Mouse (Mus musculus) frontal cortex, postnatal 10 days (tissue): ENCODE measurements around the gene Mical2.
A peak's percentile ranks its signal among the peaks of the same experiment; 100 is the strongest.

Experiments
- DNase-seq, 2 experiments: peaks; one replicate each; pipeline ENCODE4 v3.0.0; 2022; ENCODE audit warnings: low spot score in 2 of 2, mixed read lengths in 1 of 2

The Mical2 gene

GRCm38 (mm10) chr7:112318306-112318705 lies 92.7 kb downstream of the Mical2 start:
- no peak for DNase-seq

DNA sequence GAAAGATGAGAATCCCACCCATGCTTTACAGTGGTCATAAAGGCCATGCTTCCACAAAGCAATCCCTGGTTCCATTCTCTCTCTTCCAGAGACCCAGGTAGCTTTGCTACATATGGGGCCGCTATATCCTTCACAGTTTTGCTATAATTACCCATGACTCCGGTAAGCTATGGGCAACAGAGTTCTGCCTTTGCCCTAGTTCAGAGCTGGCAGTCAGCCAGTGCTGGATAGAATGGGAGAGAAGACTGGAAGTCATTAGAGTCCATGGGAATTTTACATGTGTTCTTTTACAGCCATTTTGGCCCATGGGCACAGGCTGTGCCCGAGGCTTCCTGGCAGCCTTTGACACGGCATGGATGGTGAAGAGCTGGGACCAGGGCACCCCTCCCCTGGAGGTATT lies 93.8 kb downstream of the Mical2 start:
- no peak for DNase-seq

DNA sequence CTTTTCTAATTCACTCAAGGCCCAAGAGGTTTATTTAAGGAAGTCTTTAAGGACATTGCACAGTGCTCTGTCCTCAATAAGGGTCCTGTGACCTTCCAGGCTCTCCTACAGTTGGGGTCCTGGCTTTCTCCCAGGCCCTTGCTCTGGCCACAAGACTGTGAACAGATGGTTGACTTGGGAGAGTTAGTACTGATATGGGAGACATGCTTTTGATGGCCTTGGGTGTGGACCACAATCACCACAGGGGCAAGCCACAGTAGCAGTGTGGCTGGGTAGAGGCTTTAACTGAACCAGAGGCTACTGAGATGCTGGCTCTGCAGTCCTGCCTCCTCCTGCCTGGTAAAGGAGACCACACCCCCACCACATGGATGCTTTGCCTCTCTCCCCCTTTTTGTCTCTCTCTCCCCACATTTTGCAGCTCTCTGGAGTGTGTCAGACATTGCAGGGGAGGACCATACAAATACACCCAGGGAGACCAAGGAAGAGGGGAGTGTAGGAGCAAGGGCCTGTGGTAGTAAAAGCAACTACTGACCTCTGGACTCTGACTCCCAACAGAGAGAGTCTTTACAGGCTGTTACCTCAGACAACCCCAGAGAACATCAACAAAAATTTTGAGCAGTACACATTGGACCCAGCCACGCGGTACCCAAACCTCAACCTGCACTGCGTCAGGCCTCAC lies 94.5 kb downstream of the Mical2 start:
- no peak for DNase-seq

- DNase-seq: no peak
Observed at GRCm38 (mm10) chr7:112321798-112322794, 96.4 kb downstream of the Mical2 start.

DNA sequence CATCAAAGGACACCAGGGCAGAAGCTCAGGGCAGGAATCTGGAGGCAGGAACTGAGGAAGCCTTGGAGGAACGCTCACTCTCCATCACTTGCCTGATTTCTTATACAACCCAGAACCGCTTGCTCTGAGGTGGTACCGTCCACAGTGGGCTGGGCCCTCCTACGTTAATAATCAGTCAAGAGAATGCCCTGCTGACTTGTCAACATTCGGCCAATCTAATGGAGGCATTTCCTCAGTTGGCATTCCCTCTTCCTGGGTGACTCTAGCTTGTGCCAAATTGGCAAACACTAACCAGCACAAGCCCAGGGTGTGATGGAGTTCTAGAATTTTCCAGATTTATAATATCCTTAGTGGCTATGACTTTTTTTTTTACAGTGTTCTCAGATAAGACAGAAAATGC lies 98.9 kb downstream of the Mical2 start:
- DNase-seq: no peak

- DNase-seq: peak in 1 of 2 experiments; percentile 42
Observed at GRCm38 (mm10) chr7:112326852-112327251, 101.2 kb downstream of the Mical2 start.

GRCm38 (mm10) chr7:112328969-112329368 lies 103.3 kb downstream of the Mical2 start:
- no peak for DNase-seq

DNA sequence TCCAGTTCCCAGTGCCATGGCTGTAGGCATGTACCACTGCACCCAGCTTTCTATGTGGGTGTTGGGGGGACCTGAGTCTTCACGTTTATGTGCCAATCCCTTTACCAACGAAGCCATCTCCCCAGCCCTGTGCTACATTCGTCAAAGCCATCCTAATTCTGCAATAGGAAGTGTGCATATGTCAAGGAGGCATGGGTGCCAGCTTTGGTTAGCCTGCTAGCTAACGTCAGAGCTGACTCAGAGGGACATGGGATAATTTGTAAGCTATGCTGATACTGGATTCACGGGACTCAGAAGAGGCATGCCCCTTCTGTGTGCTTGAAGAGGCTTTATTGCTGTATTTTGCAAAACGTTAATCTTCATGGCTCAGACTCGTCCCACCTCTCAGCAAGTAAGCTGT lies 103.8 kb downstream of the Mical2 start:
- DNase-seq: no peak

DNA sequence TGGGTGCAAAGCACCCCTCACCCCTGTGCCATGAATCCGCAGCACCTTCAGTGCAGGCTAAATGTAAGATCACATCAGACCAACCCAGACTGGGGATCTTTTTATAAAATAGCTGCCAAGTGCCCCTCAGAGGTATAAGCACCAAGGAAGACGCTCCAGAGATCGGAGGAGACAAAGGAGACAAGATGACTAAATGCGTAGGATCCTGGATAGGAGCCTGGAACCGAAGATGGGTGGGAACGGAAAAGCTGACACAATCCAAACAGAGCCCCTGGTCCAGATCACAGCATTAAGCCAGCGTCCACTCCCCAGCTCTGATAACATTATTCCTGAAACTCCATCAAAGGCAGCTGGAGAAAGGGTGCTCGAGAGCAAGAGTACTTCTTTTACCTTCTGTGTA lies 105.3 kb downstream of the Mical2 start:
- no peak for DNase-seq

DNA sequence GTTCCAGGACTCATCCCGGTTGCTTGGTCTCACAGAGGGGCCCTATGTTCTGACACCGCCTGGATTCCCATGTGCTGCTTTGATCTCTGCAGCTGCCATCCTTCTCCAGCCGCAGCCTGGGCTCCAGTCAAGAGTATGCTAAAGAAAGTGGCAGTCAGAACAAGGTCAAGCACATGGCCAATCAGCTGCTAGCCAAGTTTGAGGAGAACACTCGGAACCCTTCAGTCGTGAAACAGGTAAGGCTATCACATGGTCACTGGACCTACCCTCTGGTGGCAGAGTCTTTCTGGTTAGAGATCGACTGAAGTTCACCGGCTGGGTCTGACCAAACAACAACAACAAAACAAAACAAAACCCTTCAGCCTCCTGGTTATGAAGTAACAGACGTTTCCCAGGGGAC lies 106.1 kb downstream of the Mical2 start:
- no peak for DNase-seq

DNA sequence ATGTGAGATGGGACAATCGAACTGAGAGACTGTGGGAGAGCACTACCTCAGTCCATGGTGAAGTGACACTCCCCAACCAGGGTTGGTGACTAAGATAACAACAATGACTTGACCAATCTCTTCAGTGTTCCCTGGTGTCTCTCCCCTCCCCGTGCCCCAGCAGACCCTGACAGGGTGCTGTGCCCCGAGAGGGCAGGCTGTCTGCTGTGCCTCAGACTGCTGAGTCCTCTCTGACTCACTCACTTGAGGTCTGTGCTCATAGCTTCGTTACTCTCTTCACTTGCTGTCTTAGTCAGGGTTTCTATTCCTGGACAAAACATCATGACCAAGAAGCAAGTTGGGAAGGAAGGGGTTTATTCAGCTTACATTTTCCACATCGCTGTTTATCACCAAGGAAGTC lies 106.8 kb downstream of the Mical2 start:
- no peak for DNase-seq

DNA sequence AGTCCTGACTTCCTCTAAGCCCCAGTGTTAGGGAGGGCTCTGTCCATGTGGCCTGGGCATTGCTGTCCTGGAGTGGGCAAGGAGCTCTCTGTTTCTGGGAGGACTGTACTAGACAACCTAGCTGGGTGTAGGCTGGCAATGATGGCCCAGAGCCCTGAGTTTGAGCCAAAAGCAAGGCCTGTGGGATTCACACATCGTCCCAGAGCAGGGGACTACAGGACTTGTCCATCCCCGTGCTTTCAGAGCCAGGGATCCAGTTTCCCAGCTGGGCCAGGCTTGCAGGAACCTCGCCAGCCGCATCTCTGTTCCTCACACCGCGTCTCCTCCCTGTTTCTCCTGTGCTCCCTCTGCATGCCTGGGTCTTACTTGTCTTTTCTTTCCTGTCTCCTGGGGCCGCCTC lies 107.7 kb downstream of the Mical2 start:
- no peak for DNase-seq

- DNase-seq: peak; percentile 56 to 74
Observed at GRCm38 (mm10) chr7:112336213-112336631, 110.6 kb downstream of the Mical2 start.

DNA sequence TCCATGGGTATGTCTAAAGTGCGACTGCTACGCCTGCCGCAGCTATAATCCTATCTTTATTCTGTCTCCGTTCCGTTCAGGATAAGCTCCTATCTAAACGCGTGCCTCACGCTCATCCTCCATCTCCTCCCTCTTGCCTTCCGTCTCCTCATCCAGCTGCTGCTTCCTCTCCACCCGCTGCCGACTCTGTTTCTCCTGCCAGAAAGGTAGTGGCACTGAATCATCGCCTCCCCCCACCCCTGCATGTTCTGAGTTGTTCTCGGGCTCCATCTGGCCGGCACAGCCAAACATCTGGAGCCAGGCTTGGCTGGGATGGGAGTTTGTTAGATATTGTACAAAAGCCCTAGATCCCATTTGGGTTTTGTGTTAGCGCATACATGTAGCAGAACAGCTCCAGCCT lies 111.1 kb downstream of the Mical2 start:
- peak; percentile 47 to 71 for DNase-seq

- DNase-seq: no peak
Observed at GRCm38 (mm10) chr7:112337736-112338135, 112.1 kb downstream of the Mical2 start.

GRCm38 (mm10) chr7:112341052-112341451 lies 115.4 kb downstream of the Mical2 start:
- DNase-seq: no peak

DNA sequence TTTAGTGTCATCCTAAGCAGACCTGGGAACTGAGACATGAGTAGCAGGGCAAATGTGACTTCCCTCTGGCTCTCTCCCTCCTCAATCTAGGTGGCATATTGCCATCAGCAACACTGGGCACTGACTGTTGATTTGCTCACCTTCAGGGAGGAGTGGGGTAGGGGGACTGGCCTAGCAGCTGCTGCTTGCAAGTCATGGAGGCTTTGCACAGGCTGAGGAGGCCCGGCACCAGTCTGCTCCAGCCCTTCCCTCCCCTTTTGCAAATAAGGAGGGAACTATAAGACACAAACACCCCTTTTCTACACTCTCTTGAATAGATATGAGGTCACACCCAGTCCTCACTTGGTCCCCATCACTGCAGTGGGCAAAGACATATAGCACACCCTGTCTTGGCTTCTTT lies 120.0 kb downstream of the Mical2 start:
- DNase-seq: no peak

DNA sequence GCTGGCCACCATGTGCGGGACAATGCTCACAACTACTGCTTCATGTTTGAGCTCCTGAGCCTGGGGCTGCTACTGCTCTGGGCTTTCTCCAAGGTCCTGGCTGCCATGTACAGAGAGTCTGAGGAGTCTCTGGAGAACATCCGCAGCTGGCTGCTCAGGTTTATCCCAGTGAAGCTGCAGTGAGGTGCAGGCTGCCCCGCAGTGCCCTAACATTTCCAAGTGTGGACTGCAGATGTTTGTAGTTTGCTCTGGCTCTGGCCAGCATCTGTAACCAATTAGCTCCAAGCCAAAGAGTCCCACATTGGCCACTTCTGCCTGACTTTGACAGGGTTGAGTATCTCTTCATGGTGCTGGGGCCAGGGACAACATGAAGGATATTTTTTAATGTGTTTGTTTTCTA lies 125.9 kb downstream of the Mical2 start:
- no peak for DNase-seq

DNA sequence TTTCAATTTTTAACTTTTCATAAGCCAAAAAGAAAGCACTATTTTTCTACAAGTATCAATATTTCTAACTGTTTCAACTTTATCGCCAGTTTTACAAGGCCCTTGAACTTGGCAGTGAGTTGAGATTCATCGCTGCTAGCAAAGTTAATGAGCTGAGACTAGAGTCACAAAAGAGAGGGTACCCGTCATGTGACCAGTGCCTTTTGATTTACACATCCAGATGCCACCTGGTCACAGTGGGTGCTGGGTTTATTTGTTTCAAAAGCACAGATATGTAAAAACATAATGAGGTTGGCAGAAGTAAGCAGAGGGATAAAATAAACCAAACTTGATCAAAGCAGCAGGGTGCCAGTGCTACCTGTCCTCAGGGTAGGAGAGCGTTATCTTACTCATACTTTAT lies 126.3 kb downstream of the Mical2 start:
- DNase-seq: no peak

- DNase-seq: no peak
Observed at GRCm38 (mm10) chr7:112353011-112353410, 127.4 kb downstream of the Mical2 start.

DNA sequence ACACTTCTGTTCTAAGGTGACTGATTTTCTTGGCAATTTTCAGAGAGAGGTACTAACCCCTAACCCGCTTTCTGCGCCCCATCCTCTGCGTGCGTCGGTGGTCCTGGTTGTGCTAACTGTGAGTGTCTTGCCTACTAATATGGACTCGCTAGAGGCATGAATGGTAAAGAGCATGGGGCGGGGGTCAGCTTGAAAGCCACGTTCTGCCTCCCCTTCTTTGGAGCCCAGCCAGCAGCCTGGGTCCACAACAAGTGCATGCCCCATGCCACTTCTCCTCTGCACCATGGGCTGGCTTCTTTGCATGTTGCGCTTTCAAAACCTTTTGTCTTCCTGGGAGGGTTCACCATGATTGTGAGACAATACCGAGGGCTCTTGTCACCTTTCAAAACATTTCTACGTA lies 128.3 kb downstream of the Mical2 start:
- DNase-seq: no peak

DNA sequence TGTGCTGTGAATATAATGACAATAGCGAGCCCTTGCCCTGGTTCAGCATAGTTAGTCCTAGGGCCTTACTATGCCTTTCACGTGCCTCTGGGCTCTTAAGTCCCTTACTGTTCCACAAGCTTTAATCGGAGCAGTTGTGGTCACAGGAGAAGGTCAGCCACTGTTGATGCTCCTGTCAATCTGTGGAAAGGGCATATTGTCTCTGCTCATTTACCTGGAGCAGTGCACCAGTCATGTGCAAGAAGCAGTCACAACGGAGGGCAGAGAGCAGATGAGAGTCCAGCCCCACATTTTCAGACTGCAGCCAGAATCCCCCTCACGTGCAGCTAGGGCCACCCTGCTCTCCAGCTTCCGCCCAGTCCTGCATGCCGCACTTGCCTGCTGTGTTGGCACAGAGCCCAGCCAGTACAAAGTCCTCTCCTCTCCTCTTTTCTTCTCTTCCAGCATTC lies 128.9 kb downstream of the Mical2 start:
- DNase-seq: peak in 1 of 2 experiments; percentile 53

DNA sequence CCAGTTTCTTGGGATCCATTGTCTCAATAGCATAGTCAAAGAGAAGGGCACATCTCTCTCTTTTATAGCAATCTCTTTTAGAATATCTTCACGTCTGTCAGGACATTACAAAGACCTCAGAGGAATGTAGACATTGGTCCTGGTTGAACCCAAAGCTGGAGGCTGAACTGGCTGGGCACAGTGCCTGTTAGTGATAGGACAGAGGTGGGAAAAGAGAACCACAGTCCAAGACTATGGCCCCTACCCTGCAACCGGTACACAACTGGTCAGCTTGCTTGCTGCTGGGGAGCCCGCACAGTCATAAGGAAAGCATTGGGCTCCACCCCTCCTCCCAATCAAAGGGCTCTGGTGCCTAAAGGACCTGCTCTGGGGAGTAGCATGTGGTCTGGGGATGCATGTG lies 133.9 kb downstream of the Mical2 start:
- DNase-seq: no peak
